Mouse (Mus musculus) hindbrain, embryonic 13.5 days (tissue): ENCODE results near the gene Tnc. TPM values are rescaled to one million over a fixed set of nuclear protein-coding genes. Genes with fewer than 3 reads are reported as not detected.

Experiments
- ATAC-seq: fragments of 200-750 bp; cut with Nextera tagmentation; 2 replicates; pipeline ENCODE4 v1.8.0; 2017; ENCODE audit warnings: moderate TSS enrichment; ENCODE audit not compliant: low FRiP score
- H3K27ac ChIP-seq: fragments of 300-500 bp; sonication (generic); 2 replicates; pipeline ENCODE4 v1.5.1; 2015; ENCODE audit warnings: inconsistent platforms, mild to moderate bottlenecking, moderate library complexity
- H3K27me3 ChIP-seq: fragments of 300-500 bp; sonication (generic); 2 replicates; pipeline ENCODE4 v1.6.1; 2015; ENCODE audit warnings: mild to moderate bottlenecking, inconsistent platforms
- H3K36me3 ChIP-seq: fragments of 300-500 bp; sonication (generic); 2 replicates; pipeline ENCODE4 v1.6.1; 2015; ENCODE audit warnings: mild to moderate bottlenecking, inconsistent platforms
- H3K4me1 ChIP-seq: fragments of 300-500 bp; sonication (generic); replicated peaks from 2 replicates; pipeline ENCODE4 v1.6.1; 2015; ENCODE audit warnings: inconsistent platforms
- H3K4me2 ChIP-seq: fragments of 300-500 bp; sonication (generic); 2 replicates; pipeline ENCODE4 v1.6.1; 2015; ENCODE audit warnings: inconsistent platforms, mild to moderate bottlenecking, moderate library complexity
- H3K4me3 ChIP-seq: fragments of 300-500 bp; sonication (generic); 2 replicates; pipeline ENCODE4 v1.5.1; 2015; ENCODE audit warnings: mild to moderate bottlenecking, inconsistent platforms
- H3K9ac ChIP-seq: fragments of 300-500 bp; sonication (generic); 2 replicates; pipeline ENCODE4 v1.6.1; 2015; ENCODE audit warnings: mild to moderate bottlenecking, inconsistent platforms
- H3K9me3 ChIP-seq: fragments of 300-500 bp; sonication (generic); 2 replicates; pipeline ENCODE4 v1.6.1; 2016; ENCODE audit warnings: inconsistent platforms
- WGBS: fragments of 180-500 bp; shearing (Covaris S2); methylation state at CpG from one replicate; pipeline ENCODE4 v1.1.7; 2015; 5-methylcytosine and 5-hydroxymethylcytosine counted together
- polyA plus RNA-seq: library from polyadenylated mRNA; unstranded; fragments of >200 nt; fragmentation: Nextera tagmentation; extraction: Ambion mirVana; gene quantifications from 2 replicates; pipeline ENCODE4 v1.2.1, GENCODE M21; 2015

Gene Tnc
- polyA plus RNA-seq, 1 experiment from 2014 or later = 29.9 TPM

GRCm38 (mm10) chr4:64058856-64059231 is 12.0 kb upstream of the Tnc start:
- H3K9me3 ChIP-seq = no peaks in the 10 kb centered on the region
- no peaks in the 10 kb centered on the region for H3K4me1 ChIP-seq
- H3K36me3 ChIP-seq = no peaks in the 10 kb centered on the region
- H3K27ac ChIP-seq = no peak overlapping the region
- 68% methylated on average over 6 of the region's 6 CpGs for WGBS
- H3K9ac ChIP-seq = no peak overlapping the region
- ATAC-seq = no peak
- H3K4me2 ChIP-seq = no peak overlapping the region
- no peaks in the 10 kb centered on the region for H3K27me3 ChIP-seq
- no peak overlapping the region for H3K4me3 ChIP-seq

GRCm38 (mm10) chr4:64058048-64058855 is 11.4 kb upstream of the Tnc start:
- Histone ChIP-seq H3K36me3 (no peaks in the 10 kb centered on the region), H3K4me3 (no peak overlapping the region), H3K4me1 (no peaks in the 10 kb centered on the region), H3K4me2 (no peak overlapping the region), H3K27me3 (no peaks in the 10 kb centered on the region), H3K9ac (no peak overlapping the region), H3K9me3 (no peaks in the 10 kb centered on the region), H3K27ac (no peak overlapping the region)
- 70% methylated on average over 12 of the region's 12 CpGs for WGBS
- ATAC-seq = no peak

- Histone ChIP-seq H3K4me3 (no peak overlapping the region), H3K27ac (no peak overlapping the region), H3K27me3 (peaks cover 22% of the 10 kb centered on the region), H3K4me1 (peaks cover 12% of the 10 kb centered on the region), H3K9ac (no peak overlapping the region), H3K9me3 (no peaks in the 10 kb centered on the region), H3K4me2 (no peak overlapping the region), H3K36me3 (no peaks in the 10 kb centered on the region)
- no peak for ATAC-seq
- WGBS = 65% methylated on average over 7 of the region's 7 CpGs
These were observed 1.4 kb upstream of the Tnc start for GRCm38 (mm10) chr4:64048177-64048576.

GRCm38 (mm10) chr4:64043893-64044292 is 2.9 kb downstream of the Tnc start:
- no peak overlapping the region for H3K4me2 ChIP-seq
- H3K27me3 ChIP-seq = peaks cover 22% of the 10 kb centered on the region
- 87% methylated on average over 4 of the region's 4 CpGs for WGBS
- H3K4me3 ChIP-seq = no peak overlapping the region
- H3K9ac ChIP-seq = no peak overlapping the region
- H3K27ac ChIP-seq = no peak overlapping the region
- ATAC-seq = no peak
- no peaks in the 10 kb centered on the region for H3K9me3 ChIP-seq
- H3K36me3 ChIP-seq = no peaks in the 10 kb centered on the region
- peaks cover 12% of the 10 kb centered on the region for H3K4me1 ChIP-seq

- H3K36me3 ChIP-seq = no peaks in the 10 kb centered on the region
- H3K9me3 ChIP-seq = no peaks in the 10 kb centered on the region
- WGBS = 74% methylated on average over 6 of the region's 6 CpGs
- H3K4me3 ChIP-seq = no peak overlapping the region
- H3K9ac ChIP-seq = no peak overlapping the region
- H3K4me1 ChIP-seq = peaks cover 12% of the 10 kb centered on the region
- H3K27me3 ChIP-seq = peaks cover 22% of the 10 kb centered on the region
- ATAC-seq = no peak
- no peak overlapping the region for H3K27ac ChIP-seq
- no peak overlapping the region for H3K4me2 ChIP-seq
These were observed 3.4 kb downstream of the Tnc start for GRCm38 (mm10) chr4:64043371-64043770.

- ATAC-seq = no peak
These were observed 7.7 kb downstream of the Tnc start for GRCm38 (mm10) chr4:64039091-64039490.

GRCm38 (mm10) chr4:64037513-64037912 is 9.3 kb downstream of the Tnc start:
- H3K36me3 ChIP-seq = no peaks in the 10 kb centered on the region
- no peak overlapping the region for H3K9ac ChIP-seq
- no peak overlapping the region for H3K4me3 ChIP-seq
- WGBS = 92% methylated on average over 2 of the region's 2 CpGs
- peaks cover 8% of the 10 kb centered on the region; the same call in 1 of the 2 replicates for H3K9me3 ChIP-seq
- H3K4me2 ChIP-seq = no peak overlapping the region
- no peaks in the 10 kb centered on the region for H3K4me1 ChIP-seq
- no peaks in the 10 kb centered on the region for H3K27me3 ChIP-seq
- no peak overlapping the region for H3K27ac ChIP-seq
- ATAC-seq = no peak

More at GRCm38 (mm10) chr4:64039091-64039490, 7.7 kb downstream of the Tnc start:
- Histone ChIP-seq H3K36me3 (no peaks in the 10 kb centered on the region), H3K4me3 (no peak overlapping the region), H3K4me1 (no peaks in the 10 kb centered on the region), H3K4me2 (no peak overlapping the region), H3K27me3 (no peaks in the 10 kb centered on the region), H3K27ac (no peak overlapping the region), H3K9ac (no peak overlapping the region), H3K9me3 (peaks cover 8% of the 10 kb centered on the region; the same call in 1 of the 2 replicates)
- WGBS = 93% methylated on average over 2 of the region's 2 CpGs

GRCm38 (mm10) chr4:64034724-64035123 is 12.1 kb downstream of the Tnc start:
- WGBS = 89% methylated on average over 1 of the region's 1 CpGs
- no peak overlapping the region for H3K9ac ChIP-seq
- H3K36me3 ChIP-seq = no peaks in the 10 kb centered on the region
- no peak overlapping the region for H3K4me3 ChIP-seq
- no peaks in the 10 kb centered on the region for H3K27me3 ChIP-seq
- no peaks in the 10 kb centered on the region for H3K4me1 ChIP-seq
- H3K9me3 ChIP-seq = peaks cover 8% of the 10 kb centered on the region; the same call in 1 of the 2 replicates
- no peak overlapping the region for H3K4me2 ChIP-seq
- no peak overlapping the region for H3K27ac ChIP-seq
- ATAC-seq = no peak

GRCm38 (mm10) chr4:64033191-64033590 is 13.6 kb downstream of the Tnc start:
- no peaks in the 10 kb centered on the region for H3K36me3 ChIP-seq
- no peak for ATAC-seq
- no peak overlapping the region for H3K4me3 ChIP-seq
- H3K9me3 ChIP-seq = peaks cover 8% of the 10 kb centered on the region; the same call in 1 of the 2 replicates
- H3K27ac ChIP-seq = no peak overlapping the region
- no peaks in the 10 kb centered on the region for H3K27me3 ChIP-seq
- H3K4me2 ChIP-seq = no peak overlapping the region
- no peaks in the 10 kb centered on the region for H3K4me1 ChIP-seq
- 65% methylated on average over 2 of the region's 2 CpGs for WGBS
- H3K9ac ChIP-seq = no peak overlapping the region

- WGBS = 64% methylated on average over 1 of the region's 1 CpGs
These were observed 17.3 kb downstream of the Tnc start for GRCm38 (mm10) chr4:64029486-64029885.

GRCm38 (mm10) chr4:64025591-64025990 is 21.2 kb downstream of the Tnc start:
- Histone ChIP-seq H3K9me3 (no peaks in the 10 kb centered on the region), H3K9ac (no peak overlapping the region), H3K27ac (no peak overlapping the region), H3K36me3 (no peaks in the 10 kb centered on the region), H3K27me3 (no peaks in the 10 kb centered on the region), H3K4me2 (no peak overlapping the region), H3K4me1 (no peaks in the 10 kb centered on the region), H3K4me3 (no peak overlapping the region)
- WGBS = 93% methylated on average over 6 of the region's 6 CpGs
- ATAC-seq = no peak

More at GRCm38 (mm10) chr4:64029486-64029885, 17.3 kb downstream of the Tnc start:
- no peaks in the 10 kb centered on the region for H3K9me3 ChIP-seq
- no peak overlapping the region for H3K27ac ChIP-seq
- H3K4me1 ChIP-seq = no peaks in the 10 kb centered on the region
- no peak for ATAC-seq
- H3K9ac ChIP-seq = no peak overlapping the region
- no peaks in the 10 kb centered on the region for H3K27me3 ChIP-seq
- H3K4me3 ChIP-seq = no peak overlapping the region
- no peaks in the 10 kb centered on the region for H3K36me3 ChIP-seq
- H3K4me2 ChIP-seq = no peak overlapping the region

GRCm38 (mm10) chr4:64024041-64024779 is 22.6 kb downstream of the Tnc start:
- ATAC-seq = no peak
- Histone ChIP-seq H3K36me3 (no peaks in the 10 kb centered on the region), H3K4me2 (no peak overlapping the region), H3K27me3 (no peaks in the 10 kb centered on the region), H3K9ac (no peak overlapping the region), H3K4me1 (no peaks in the 10 kb centered on the region), H3K27ac (no peak overlapping the region), H3K9me3 (no peaks in the 10 kb centered on the region), H3K4me3 (no peak overlapping the region)
- WGBS = 57% methylated on average over 4 of the region's 4 CpGs
